Mouse (Mus musculus) cerebellum, postnatal 25 days (tissue): ENCODE results near the gene Pfdn5.

Source experiments
- DNase-seq, 2 experiments: peaks; one replicate each; pipeline ENCODE4 v3.0.0; 2021; ENCODE audit warnings: mixed read lengths in 2 of 2

Gene Pfdn5

DNA sequence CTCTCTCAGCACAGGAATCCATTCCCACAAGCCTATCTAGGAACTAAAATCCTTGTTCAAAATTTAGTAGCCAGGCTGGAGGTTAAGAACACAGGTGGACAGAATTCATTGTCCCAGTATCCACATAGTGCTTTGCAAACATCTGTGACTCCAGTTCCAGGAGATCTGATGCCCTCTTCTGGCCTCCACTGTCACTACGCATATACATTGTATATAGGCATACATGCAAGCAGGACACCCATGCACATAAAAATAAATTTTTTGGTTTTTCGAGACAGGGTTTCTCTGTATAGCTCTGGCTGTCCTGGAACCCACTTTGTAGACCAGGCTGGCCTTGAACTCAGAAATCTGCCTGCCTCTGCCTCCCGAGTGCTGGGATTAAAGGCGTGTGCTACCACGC, 10.0 kb downstream of the Pfdn5 start:
- peak in 1 of 2 experiments; percentile 35 for DNase-seq

DNA sequence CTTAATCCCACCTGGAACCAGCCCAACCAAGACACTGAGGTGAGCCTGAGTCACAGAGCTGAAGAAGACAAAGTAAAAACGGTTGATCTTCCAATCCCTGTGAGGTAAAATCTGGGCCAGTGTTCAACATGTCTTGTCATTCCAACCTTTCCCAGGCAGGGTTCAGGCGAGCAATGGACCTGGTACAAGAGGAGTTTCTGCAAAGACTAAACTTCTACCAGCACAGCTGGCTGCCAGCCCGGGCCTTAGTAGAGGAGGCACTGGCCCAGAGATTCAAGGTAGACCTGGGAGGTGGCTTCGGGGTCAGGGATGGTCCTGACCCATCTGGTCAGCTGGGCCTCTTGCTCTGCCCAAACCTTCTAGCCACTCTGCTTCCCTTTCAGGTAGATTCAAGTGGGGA, 11.0 kb downstream of the Pfdn5 start:
- no peak for DNase-seq

DNA sequence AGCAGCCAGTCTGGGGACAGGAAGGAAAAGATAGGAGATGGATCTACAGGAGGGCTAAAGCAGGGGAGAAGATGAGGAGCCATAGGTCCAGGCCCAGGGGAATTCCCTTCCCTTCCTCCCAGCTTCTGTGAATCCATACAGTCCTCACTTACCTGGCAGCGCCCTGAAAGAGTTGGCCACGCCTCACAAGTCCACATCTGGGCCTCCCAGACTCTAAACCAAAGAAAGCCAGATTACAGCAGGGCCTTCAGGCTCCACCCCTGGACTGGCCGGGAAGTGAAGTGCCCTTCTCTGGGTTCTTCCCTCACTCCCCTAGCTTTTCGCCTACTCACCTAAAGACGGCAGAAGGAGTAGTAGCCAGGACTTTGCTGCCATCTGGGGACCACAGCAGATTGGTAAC, 13.7 kb downstream of the Pfdn5 start:
- no peak for DNase-seq

DNA sequence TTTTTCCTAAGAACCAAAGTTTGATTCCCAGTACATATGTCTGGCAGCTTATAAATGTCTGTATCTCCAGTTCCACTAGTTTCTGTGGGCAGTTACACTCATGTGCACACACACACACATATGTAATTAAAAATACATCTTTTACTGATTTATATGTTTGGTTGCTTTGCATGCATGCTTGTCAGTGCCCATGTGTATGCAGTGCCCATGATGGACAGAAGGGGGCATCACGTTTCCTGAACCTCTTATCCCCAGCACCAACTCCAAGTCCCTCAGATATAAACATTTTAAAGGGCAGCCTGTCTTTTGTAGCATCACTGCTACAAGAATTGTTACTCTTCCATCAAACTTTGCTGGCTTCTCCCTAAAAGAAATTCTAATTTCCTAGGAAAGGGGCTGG, 15.7 kb downstream of the Pfdn5 start:
- DNase-seq = peak in 1 of 2 experiments; percentile 60

DNA sequence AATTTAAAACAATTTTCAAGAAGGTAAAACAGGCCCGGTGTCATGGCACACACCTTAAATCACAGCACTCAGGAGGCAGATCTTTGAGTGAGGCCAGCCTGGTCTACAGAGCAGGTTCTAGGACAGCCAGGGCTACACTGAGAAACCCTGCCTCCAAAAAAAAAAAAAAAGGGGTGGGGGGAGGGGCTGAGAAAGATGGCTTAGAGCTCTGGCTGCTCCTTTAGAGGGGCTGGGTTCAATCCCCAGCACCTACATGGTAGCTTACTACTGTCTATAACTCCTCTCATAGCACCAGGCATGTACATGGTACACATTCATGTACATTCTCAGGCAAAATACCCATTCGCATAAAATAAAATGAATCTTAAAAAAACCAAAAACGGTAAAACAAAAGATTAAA, 18.6 kb downstream of the Pfdn5 start:
- no peak for DNase-seq

DNA sequence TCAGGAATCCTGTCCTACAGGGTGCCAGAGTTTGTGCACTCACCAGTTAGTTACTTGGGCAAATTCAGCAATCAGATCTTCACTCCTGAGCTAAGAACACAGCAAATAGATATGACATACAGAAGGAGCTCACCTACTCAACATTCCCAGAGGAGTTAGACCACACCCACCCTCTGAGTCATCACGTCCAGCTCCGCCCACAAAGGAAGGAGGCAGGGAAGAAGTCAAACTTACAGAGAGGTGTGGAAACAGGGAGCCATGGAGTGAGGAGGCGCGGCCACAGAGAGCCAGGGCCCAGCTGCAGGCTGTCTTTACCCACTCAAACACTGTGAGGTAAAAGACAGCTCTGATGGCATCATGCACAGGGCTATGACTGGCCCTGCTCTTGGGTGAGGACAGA, 20.5 kb downstream of the Pfdn5 start:
- DNase-seq = no peak

DNA sequence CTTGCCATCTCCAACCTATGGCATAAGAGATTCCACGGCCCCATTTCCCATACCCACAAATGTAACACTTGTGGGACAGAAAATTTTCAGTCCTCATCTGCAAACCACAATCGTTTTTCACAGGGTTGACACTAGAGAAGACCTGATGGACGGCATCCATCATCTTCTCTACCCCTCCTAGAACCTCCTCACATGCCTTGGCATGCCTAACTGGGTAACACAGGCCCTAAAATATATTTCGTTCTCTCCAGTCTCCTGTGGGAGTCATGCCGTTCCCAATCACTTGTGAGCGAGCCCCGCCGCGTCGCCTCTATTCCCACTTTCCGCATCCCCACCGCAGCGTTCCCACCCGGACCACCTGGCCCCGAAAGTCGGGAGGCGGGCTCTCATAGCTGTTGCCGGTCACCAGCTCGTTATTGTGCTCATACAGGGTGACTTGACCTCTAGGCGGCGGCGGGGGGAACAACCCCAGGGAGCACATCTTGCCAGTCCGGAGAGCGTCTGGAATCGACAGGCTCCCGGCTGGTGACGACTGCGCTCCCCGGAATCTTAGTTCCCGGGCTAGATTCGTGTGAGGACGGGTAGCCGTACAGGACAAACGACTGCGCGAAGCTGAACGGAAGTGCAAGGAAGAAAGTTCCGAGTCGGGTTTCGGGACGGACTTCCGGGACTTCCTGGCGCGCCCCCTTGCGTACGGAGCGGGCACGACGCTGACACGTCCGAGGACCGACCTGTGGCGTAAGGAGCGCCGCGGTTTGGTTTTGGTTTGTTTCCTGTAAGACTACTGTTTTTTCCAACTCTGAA, 24.4 kb downstream of the Pfdn5 start, which contains the start of gene Aaas:
Aaas (minus strand) TSS at position 634 of the 804 bp plus-strand sequence.
- DNase-seq = peak; percentile 97 to 98

DNA sequence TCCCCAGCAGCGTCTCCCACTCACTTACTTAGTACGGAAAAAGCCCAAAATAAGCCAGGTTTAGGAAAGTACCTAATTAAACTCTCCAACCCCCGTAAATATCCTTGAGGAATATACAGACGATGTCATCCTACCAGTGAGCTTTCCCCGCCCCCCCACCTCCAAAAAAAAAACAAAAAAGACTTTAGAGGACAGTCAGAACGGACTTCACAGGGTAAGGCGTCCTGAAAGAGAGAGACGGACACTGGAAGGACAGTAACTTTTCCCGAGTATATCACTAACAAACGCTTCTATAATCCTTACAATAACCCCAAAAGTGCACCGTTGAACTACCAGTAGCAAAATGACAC, 25.0 kb downstream of the Pfdn5 start:
- DNase-seq = no peak

DNA sequence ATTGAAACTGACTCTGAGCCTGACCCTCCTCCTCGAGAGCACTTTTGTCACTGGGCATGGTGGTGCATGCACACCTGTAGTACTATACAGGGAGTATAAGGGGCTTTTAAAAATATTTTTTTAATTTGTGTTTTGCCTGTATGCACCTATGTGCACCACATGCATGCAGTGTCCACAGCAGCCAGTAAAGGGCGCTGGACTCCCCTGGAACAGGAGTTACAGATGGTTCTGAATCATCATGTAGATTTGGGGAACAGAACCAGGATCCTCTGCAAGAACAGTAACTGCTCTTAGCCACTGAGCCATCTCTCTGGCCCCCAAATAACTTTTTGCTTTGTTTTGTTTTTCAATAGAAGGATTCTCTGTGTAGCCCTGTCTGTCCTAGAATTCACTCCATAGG, 26.3 kb downstream of the Pfdn5 start:
- DNase-seq = no peak

DNA sequence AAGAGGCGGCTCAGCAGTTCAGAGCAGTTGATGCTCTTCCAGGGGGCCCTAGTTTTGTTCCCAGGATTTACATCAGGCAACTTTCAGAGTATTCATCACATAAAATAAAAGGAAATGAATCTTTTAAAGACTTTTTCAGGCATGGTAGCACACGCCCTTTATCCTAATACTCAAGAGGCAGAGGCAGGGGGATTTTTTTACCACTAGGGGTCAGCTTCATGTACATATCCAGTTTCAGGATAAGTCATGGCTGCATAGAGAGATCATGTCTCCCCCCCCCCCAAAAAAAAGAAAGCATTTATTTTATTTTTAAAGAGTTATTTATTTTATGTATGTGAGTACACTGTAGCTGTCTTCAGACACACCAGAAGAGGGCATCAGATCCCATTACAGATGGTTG, 28.1 kb downstream of the Pfdn5 start:
- no peak for DNase-seq

DNA sequence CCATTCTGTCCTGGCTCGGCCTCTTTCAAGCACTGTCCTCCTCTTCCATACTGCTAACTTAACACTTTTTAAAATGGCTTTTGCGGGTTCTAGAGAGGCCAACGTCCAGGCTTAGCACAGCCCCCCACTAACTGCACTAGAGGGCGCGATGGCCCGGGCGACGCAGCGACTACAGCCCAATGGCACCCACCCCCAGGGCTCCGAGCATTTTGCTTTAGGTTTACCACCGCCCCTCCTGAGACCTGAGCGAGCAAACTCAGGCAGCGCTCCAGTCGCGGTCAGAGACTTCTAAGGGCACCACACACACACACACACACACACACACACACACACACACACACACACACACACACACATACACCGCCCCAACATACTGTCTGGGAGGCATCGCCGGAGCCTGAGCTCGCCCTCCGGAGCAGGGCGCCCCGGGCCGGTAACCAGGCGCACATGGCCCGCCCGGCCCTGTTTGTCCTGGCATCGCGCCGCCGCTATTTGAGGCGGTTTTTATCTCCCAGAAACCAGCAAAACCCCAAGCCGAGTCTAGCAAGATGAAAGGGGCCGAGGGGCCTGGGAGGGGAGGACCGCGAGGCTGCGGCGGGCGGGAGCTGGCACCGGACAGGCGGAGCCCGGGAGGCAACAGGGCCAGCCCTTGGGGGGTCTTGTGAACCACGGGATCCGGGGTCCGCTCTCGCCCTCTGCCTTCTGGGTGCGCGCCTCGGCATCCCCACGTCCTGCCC, 29.4 kb downstream of the Pfdn5 start:
- peak; percentile 50 to 65 for DNase-seq

DNA sequence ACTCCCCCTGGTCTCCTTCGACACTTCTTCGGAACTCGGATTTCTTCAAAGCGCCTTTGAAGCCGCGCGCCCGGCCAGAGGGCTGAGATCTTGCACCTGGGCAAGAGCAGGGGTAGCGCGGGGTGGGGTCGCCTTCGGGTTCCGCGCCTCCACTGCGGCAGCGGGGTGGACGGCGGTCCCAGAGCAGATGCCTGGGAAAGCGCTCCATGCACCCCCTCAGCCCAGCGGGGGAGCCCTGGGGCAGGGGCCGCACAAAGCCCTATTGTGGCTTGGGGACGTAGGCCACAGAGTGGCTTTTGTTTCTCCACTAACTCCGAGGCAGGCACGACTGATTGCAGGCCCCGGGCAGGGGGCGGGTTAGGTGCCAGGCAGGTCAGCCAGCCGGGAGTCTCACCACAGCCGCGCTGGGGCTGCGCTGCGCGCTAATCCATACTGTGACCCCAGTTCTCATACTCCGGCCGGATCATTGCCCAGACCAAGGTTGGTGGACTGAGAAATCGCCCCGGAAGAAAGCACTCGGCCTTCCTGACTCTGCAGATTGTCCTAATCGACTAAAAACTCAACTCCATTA, 30.0 kb downstream of the Pfdn5 start:
- DNase-seq = peak; percentile 32 to 46

DNA sequence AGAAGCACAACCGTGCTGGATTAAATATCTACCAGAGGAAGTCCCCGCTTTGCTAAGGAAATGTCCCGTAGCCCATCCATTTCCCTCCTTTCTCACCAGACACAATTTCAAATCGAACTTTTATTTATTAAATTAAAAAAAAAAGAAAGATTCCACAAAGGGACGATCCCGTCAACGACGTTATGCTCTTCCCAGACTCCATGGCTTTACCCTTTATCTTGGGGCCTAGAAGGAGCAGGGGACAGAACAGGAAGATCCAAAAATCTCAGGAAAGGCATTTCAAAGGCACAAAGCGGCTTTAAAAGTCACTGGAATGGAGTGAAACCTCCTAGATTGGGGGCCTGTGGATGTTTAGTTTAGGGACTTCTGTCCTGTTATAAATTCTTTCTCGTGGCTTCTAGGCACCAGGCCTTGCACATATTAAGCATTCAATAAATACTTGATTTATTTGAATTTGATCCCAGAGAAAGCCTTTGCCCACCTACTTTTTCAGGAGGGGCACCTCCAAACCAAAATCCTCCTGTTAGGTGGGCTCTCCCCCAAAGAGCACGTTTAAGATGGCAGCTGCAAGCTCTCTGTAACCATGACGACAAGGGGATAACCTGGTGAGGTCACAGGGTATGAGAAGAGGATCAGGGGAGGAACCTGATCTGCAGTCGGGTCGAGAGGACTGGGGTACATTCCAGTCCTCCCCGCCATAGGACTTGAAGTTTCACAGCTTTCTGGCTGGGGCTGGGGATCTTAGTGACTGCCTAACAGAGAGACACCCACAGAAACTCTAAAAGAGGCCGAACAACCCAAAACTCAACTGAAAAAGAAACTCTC, 30.8 kb downstream of the Pfdn5 start:
- DNase-seq = no peak

DNA sequence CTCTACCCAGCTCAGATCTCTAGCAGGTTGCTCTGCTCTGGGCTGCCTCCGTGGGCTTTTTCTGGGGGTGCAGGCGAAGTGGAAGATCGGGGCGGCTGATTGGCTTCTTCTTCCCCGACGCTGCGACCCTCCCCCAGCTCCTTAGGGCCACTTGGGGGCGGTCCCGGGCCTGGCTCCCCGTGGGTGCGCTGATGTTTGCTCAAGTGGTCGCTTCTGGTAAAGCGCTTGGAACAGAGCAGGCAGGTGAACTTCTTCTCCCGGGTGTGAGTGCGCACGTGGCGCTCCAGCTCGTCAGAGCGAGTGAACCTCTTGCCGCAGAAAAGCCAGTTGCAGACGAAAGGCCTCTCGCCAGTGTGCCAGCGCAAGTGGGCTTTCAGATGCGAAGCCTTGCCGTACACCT, 32.2 kb downstream of the Pfdn5 start:
- DNase-seq = no peak

DNA sequence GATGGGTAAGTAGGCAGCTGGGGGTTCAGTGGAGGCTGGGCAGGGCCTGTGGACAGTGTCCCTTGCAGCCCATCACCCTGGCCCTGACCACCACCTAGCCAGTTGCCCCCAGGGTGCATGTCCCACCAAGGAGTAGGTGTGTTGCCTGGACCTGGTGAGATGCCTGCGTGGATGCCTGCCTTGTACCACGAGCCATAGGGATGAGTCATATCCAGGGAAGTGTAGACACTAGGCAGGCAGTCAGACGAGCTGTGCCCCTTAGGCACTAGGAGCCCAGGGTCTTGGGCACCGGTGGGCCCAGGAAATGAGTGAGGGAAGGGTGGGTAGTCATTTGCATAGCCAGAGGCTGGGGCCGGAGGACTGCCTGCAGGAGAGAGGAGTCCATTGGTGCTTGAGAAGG, 32.9 kb downstream of the Pfdn5 start:
- DNase-seq = no peak

DNA sequence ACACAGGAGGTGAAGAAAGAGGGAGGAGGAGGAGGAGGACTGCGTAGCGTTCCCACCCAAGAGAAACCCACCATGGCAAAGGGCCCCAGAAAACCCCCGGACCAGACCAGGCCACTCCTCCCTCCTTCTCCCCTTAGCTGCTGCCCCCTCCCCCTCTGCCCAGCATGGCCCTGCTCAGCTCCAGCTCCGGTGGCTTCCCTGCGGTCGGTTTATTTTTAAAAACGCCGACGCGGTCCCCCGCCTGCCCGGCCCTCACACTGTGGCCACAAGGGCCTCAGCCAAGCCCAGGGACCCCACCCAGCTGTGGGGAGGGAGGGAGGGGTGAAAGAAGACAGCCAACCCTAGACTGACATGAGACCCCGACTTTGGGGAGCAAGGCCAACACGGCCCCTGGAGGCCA, 36.7 kb downstream of the Pfdn5 start:
- no peak for DNase-seq

DNA sequence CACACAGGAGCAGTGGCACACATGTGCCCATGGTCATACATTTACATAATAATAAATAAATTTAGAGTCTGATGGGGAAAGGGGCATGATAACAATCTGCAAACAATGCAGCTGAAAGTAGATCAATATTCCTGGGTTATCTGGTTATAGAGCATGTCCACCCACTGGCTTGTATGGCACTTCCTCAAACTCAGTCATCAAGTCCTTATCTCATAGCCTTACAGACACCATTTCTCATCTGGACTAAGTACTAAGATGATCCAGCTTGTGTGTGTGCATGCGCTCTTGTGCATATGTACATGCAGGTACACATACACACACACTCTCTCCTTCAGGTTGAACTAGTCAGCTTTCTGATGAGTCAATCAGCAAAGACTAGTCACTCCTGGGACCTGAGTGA, 38.8 kb downstream of the Pfdn5 start:
- DNase-seq = no peak

DNA sequence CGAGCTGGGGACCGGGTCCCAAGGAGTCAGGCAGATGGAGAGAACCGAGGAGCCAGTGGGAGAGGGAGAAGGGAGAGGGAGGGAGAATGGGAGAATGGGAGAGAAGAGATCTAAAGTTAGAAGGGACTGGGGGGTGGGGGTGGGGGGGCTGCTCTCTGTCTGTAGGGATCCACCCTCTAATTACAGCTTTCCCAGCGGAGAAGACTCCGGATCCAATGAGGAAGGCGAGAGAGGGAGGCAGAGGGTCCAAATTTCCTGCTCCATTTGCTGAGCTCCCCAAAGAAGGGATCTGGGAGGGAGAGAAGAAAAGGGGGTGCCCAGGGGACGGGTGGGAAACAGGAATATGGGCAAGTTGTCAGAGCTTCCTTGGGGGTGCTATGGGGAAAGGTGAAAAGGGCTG, 40.3 kb downstream of the Pfdn5 start:
- DNase-seq = no peak

DNA sequence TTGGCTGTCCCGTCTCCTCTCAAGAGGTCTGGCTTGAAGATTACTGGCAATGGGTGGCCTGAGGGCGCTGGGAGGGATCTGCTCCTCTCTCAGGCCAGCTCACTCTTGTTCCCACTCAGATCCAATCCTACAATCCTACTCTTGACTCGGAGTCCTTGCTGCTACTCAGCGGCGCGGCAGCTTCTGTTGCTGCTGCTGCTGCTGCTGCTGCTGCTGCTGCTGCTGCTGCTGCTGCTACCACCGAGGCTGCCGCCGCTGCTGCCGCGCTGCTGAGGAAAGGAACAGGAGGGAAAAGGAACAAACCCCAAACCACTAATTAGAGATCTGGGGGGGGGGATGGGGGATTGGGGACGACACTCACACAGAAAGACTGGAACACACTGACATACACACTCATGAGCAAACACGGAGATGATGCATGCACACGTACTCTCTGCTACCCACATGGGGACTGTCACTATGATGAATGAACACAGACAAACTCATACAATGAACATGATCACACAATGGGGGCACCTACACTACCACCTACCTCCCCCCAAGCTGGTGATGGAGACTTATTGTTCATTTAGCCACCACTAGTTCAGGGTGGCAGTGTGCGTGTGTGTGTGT, 40.9 kb downstream of the Pfdn5 start, which contains the start of gene Sp7:
Sp7 (minus strand) TSS at position 450 of the 612 bp plus-strand sequence.
- DNase-seq = no peak

DNA sequence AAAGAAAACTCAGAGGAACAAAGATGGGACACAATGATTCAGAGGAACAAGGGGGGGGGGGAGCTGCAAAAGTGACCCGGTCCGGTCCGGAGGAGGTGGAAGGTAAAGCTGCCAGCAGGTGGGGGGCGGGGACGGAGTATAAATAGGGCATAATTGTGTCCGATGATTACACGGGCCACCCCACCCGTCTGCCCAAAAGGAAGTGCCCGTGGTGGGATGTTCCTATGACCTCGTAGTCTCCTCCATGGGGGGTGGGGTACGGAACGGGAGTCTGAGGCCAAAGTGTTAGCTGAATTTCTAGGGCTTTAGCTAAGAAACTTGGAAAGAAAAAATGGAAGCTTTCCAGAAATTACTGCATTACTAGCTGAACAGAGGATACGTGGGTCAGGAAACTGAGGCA, 44.1 kb downstream of the Pfdn5 start:
- DNase-seq = no peak

DNA sequence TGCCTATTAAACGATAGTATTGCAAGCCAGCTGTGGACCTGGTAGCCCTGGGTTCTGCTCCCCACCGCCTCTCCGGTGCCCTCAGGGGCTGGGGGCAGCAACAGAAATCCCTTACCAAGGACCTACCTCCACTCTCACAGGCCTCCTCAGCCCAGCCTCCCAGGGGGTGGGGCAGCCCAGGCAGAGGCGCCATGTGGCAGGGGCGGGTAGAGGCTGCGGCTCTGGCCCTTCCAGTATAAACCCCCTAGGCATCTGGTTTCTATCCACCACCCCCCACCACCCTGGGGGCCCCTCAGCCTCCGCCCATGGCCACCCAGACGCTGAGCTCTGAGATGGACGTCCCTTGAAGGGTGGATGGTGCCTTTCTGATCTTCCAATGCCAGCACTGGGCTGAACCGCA, 44.8 kb downstream of the Pfdn5 start:
- DNase-seq = no peak

DNA sequence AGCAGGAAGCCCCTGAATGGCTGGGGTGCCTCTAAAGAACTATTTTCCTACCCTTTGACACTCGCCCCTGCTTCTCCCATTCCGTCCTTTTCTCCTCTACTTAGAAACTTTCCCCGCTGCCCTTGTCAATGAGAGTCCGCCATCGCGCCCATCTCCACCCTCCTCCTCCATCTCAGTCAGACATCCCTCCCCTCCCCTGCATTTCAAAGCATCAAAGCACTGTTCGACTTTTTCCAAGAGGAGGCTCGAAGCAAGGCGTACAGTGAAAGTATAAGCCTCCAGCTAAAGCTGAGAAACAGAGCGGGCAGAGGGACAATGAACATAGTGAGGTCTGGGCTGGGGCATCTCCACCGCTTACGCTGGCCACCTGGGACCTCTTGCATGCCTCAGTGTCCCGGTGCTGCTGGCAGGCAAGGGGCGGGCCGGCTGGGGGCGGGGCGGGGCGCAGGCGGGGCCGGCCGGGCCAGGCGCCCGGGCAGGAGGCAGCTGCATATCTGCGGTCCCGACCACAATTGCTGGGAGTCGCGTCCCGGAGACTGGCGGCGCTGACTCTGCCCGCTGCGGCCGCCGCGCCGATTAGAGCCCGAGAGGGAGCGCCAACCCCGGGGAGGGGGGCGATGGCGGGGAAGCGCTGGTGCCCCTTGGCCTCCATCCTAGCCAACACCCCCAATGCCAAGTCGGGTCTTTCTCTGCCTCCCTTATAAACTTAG, 50.7 kb downstream of the Pfdn5 start:
- DNase-seq = peak; percentile 34 to 60
